Mouse (Mus musculus) CD4-positive, CD25-positive, alpha-beta regulatory T cell, adult 2 months (primary cell): ENCODE data around the gene H2-M10.2.

ENCODE experiments used
- DNase-seq: peaks from one replicate; pipeline ENCODE4 v3.0.0-alpha.2; 2012; ENCODE audit warnings: low read depth, low spot score

The H2-M10.2 gene

GRCm38 (mm10) chr17:36252250-36252876, 33.9 kb downstream of the H2-M10.2 start:
- DNase-seq: peak; percentile 53

- no peak for DNase-seq
Measured at GRCm38 (mm10) chr17:36248886-36249285, 37.4 kb downstream of the H2-M10.2 start.

- peak; percentile 43 for DNase-seq
Measured at GRCm38 (mm10) chr17:36245741-36246140, 40.5 kb downstream of the H2-M10.2 start.

- DNase-seq: no peak
Measured at GRCm38 (mm10) chr17:36244031-36244430, 42.3 kb downstream of the H2-M10.2 start.

GRCm38 (mm10) chr17:36240637-36241213, 45.6 kb downstream of the H2-M10.2 start:
- no peak for DNase-seq

- DNase-seq: peak; percentile 26
Measured at GRCm38 (mm10) chr17:36237321-36237921, 48.9 kb downstream of the H2-M10.2 start.

- peak; percentile 68 for DNase-seq
Measured at GRCm38 (mm10) chr17:36235300-36235699, 51.0 kb downstream of the H2-M10.2 start.
